Mouse (Mus musculus): ENCODE measurements around the gene Foxf1. TPM values are rescaled to one million over a fixed set of nuclear protein-coding genes. Genes with fewer than 3 reads are reported as not detected.

The Foxf1 gene
- 1.8 TPM for polyA plus RNA-seq (2021)

GRCm38 (mm10) chr8:121084210-121084951, at the start of gene Foxf1:
TSS of gene Foxf1 (plus strand) at chr8:121084386.
- DNase-seq (ENCODE audit: low read depth, low spot score) = no peak
- in situ Hi-C loops (cut with MboI; ENCODE audit: low pct_unique_long_range_greater_than_20kb) = loop anchor here (5.0 to 25.0 kb wide), 2 partner anchors 112 to 397 kb away; no protein-coding TSS in a partner anchor
- ChIA-PET CTCF (no interaction called here), POLR2A (no interaction called here)
- H3K27me3 ChIP-seq = peaks cover 27% of the 10 kb centered on the region
- TF ChIP-seq CTCF (IDR thresholded peaks at IDR 0.05) = no peak
- ATAC-seq = peak; percentile 13

GRCm38 (mm10) chr8:121035611-121036010, 48.6 kb upstream of the Foxf1 start:
- in situ Hi-C loops (cut with MboI; ENCODE audit: low pct_unique_long_range_greater_than_20kb) = no loop called here
- ATAC-seq (no peak), DNase-seq (ENCODE audit: low read depth, low spot score) (no peak)
- ChIA-PET CTCF (no interaction called here), POLR2A (no interaction called here)
- TF ChIP-seq CTCF (IDR thresholded peaks at IDR 0.05) = no peak
- peaks cover 52% of the 10 kb centered on the region for H3K27me3 ChIP-seq

GRCm38 (mm10) chr8:121043719-121044440, 40.3 kb upstream of the Foxf1 start:
- no peak for DNase-seq (ENCODE audit: low read depth, low spot score)
- in situ Hi-C loops (cut with MboI; ENCODE audit: low pct_unique_long_range_greater_than_20kb) = no loop called here
- POLR2A ChIA-PET = no interaction called here
- CTCF ChIA-PET = no interaction called here
- no peak for ATAC-seq
- TF ChIP-seq CTCF (IDR thresholded peaks at IDR 0.05) = no peak
- peaks cover 16% of the 10 kb centered on the region for H3K27me3 ChIP-seq

GRCm38 (mm10) chr8:121047441-121047840, 36.7 kb upstream of the Foxf1 start:
- POLR2A ChIA-PET = no interaction called here
- in situ Hi-C loops (cut with MboI; ENCODE audit: low pct_unique_long_range_greater_than_20kb) = no loop called here
- peaks cover 3% of the 10 kb centered on the region for H3K27me3 ChIP-seq
- TF ChIP-seq CTCF (IDR thresholded peaks at IDR 0.05) = no peak
- CTCF ChIA-PET = interaction anchor here (1.1 kb wide), 2 partner anchors 12 to 45 kb away, joined by 3 to 4 read pairs; no protein-coding TSS in a partner anchor
- no peak for DNase-seq (ENCODE audit: low read depth, low spot score)
- ATAC-seq = no peak

GRCm38 (mm10) chr8:121058081-121058480, 26.1 kb upstream of the Foxf1 start:
- no peak for ATAC-seq
- POLR2A ChIA-PET = no interaction called here
- no peak for DNase-seq (ENCODE audit: low read depth, low spot score)
- CTCF ChIA-PET = no interaction called here
- TF ChIP-seq CTCF (IDR thresholded peaks at IDR 0.05) = no peak
- in situ Hi-C loops (cut with MboI; ENCODE audit: low pct_unique_long_range_greater_than_20kb) = no loop called here
- peaks cover 16% of the 10 kb centered on the region for H3K27me3 ChIP-seq

- POLR2A ChIA-PET = no interaction called here
- in situ Hi-C loops (cut with MboI; ENCODE audit: low pct_unique_long_range_greater_than_20kb) = no loop called here
- DNase-seq (ENCODE audit: low read depth, low spot score) = no peak
Observed at GRCm38 (mm10) chr8:121059098-121059497, 25.1 kb upstream of the Foxf1 start.

GRCm38 (mm10) chr8:121062521-121062920, 21.7 kb upstream of the Foxf1 start:
- peaks cover 4% of the 10 kb centered on the region for H3K27me3 ChIP-seq
- ATAC-seq (no peak), DNase-seq (ENCODE audit: low read depth, low spot score) (no peak)
- in situ Hi-C loops (cut with MboI; ENCODE audit: low pct_unique_long_range_greater_than_20kb) = no loop called here
- TF ChIP-seq CTCF (IDR thresholded peaks at IDR 0.05) = no peak
- POLR2A ChIA-PET = no interaction called here
- CTCF ChIA-PET = no interaction called here

More at GRCm38 (mm10) chr8:121059098-121059497, 25.1 kb upstream of the Foxf1 start:
- H3K27me3 ChIP-seq = peaks cover 20% of the 10 kb centered on the region
- TF ChIP-seq CTCF (IDR thresholded peaks at IDR 0.05) = no peak
- ATAC-seq = no peak
- CTCF ChIA-PET = interaction anchor here (1.1 kb wide), 1 partner anchor 12 kb away, joined by 3 read pairs; no protein-coding TSS in a partner anchor

GRCm38 (mm10) chr8:121063649-121064048, 20.5 kb upstream of the Foxf1 start:
- DNase-seq (ENCODE audit: low read depth, low spot score) (no peak), ATAC-seq (no peak)
- peaks cover 4% of the 10 kb centered on the region for H3K27me3 ChIP-seq
- in situ Hi-C loops (cut with MboI; ENCODE audit: low pct_unique_long_range_greater_than_20kb) = no loop called here
- ChIA-PET POLR2A (no interaction called here), CTCF (no interaction called here)
- no peak for TF ChIP-seq CTCF (IDR thresholded peaks at IDR 0.05)

GRCm38 (mm10) chr8:121071454-121071853, 12.7 kb upstream of the Foxf1 start:
- no peak for TF ChIP-seq CTCF (IDR thresholded peaks at IDR 0.05)
- ATAC-seq (no peak), DNase-seq (ENCODE audit: low read depth, low spot score) (no peak)
- CTCF ChIA-PET = no interaction called here
- peaks cover 7% of the 10 kb centered on the region for H3K27me3 ChIP-seq
- POLR2A ChIA-PET = no interaction called here
- in situ Hi-C loops (cut with MboI; ENCODE audit: low pct_unique_long_range_greater_than_20kb) = no loop called here

- no peak for DNase-seq (ENCODE audit: low read depth, low spot score)
- ATAC-seq = no peak
- ChIA-PET POLR2A (no interaction called here), CTCF (no interaction called here)
- TF ChIP-seq CTCF (IDR thresholded peaks at IDR 0.05) = no peak
- peaks cover 7% of the 10 kb centered on the region for H3K27me3 ChIP-seq
- in situ Hi-C loops (cut with MboI; ENCODE audit: low pct_unique_long_range_greater_than_20kb) = no loop called here
Observed at GRCm38 (mm10) chr8:121072406-121073130, 11.6 kb upstream of the Foxf1 start.

Data from Patski (cell line).